Mouse (Mus musculus): ENCODE data around the gene Car6. TPM values are rescaled to one million over a fixed set of nuclear protein-coding genes. Genes with fewer than 3 reads are reported as not detected.

Gene Car6
- polyA plus RNA-seq, 1 experiment from 2014 or later, result not detected

- no peaks in the 10 kb centered on the region for H3K36me3 ChIP-seq (ENCODE audit: control insufficient read depth, insufficient read depth)
- H3K9ac ChIP-seq (ENCODE audit: low read depth, low read length), result no peak overlapping the region
- 59% methylated on average over 10 of the region's 10 CpGs for WGBS
- no peaks in the 10 kb centered on the region for H3K27me3 ChIP-seq (replicated peaks; ENCODE audit: control insufficient read depth, insufficient read depth, low read length)
- ATAC-seq, result no peak
- no peaks in the 10 kb centered on the region for H3K9me3 ChIP-seq (ENCODE audit: control insufficient read depth)
- H3K4me1 ChIP-seq (replicated peaks; ENCODE audit: control insufficient read depth, insufficient read depth, low read length), result no peaks in the 10 kb centered on the region
- H3K4me2 ChIP-seq (replicated peaks; ENCODE audit: low read depth), result no peak overlapping the region
- no peak overlapping the region for H3K27ac ChIP-seq (ENCODE audit: low read depth, low read length)
- TF ChIP-seq CTCF (IDR thresholded peaks at IDR 0.05; ENCODE audit: low read depth), result no peak
- no peak overlapping the region for H3K4me3 ChIP-seq (ENCODE audit: low read depth, low read length)
These were observed 32.7 kb downstream of the Car6 start for GRCm38 (mm10) chr4:150168406-150168805.

DNA sequence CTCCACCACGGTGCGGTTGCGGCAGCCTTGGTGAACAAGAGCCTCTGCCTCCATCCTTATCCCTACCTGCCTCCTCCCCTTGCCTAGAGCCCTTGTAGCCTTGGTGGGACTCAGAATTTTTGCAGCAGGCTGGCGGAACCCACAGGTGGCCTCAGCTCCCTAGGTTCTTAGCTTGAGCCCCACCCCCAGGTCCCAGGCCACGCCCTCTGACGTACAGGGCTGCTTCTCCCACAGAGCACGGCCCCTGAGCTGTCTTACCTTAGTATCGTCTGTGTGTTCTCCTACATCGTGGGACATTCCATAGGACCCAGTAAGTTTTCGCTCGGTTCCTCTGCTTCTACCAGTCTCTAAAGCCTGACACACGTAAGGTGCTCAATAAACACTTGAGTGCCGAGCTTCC, 36.3 kb downstream of the Car6 start:
- no peak overlapping the region for H3K4me3 ChIP-seq (ENCODE audit: low read depth, low read length)
- WGBS, result 33% methylated on average over 13 of the region's 13 CpGs

DNA sequence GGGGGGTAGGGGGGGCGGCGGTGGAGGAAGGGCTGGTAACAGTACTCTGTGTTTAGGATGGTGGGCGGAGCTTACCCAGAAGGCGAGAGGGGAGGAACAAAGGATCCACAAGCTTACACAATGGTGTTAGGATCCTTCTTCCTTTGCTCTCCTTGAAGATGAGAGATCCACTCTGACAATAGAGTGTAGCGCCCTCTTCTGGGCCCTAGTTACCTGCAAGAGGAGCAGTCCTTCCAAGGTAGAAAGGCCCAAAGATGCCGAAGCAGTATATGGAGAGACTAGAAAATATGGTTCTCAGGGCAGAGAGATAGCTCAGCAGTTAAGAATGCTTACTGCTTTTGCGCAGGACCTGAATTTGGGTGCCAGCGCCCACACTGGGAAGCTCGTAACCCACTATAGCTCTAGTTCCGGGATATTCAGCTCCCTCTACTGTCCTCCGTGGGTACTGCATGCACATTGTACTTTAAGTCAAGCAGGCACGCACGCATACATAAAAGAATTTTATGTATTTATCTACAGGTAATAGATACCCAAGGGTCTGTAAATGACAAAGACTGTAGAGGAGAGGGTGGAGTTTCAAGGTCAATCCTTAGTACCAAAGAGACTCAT, 38.5 kb downstream of the Car6 start:
- TF ChIP-seq CTCF (IDR thresholded peaks at IDR 0.05; ENCODE audit: low read depth), result peak; percentile 37
- Histone ChIP-seq H3K4me1 (replicated peaks; ENCODE audit: control insufficient read depth, insufficient read depth, low read length) (0 out of 2 replicates have a peak, but pooled peaks cover 3% of the 10 kb centered on the region), H3K4me3 (ENCODE audit: low read depth, low read length) (no peak overlapping the region)

More for the DNA sequence above, 36.3 kb downstream of the Car6 start:
- Histone ChIP-seq H3K9me3 (ENCODE audit: control insufficient read depth) (no peaks in the 10 kb centered on the region), H3K9ac (ENCODE audit: low read depth, low read length) (0 out of 2 replicates have a peak overlapping the region, but pooled peaks have one; percentile 11), H3K27ac (ENCODE audit: low read depth, low read length) (no peak overlapping the region), H3K4me2 (replicated peaks; ENCODE audit: low read depth) (peak overlapping the region; percentile 41), H3K36me3 (ENCODE audit: control insufficient read depth, insufficient read depth) (no peaks in the 10 kb centered on the region), H3K27me3 (replicated peaks; ENCODE audit: control insufficient read depth, insufficient read depth, low read length) (no peaks in the 10 kb centered on the region), H3K4me1 (replicated peaks; ENCODE audit: control insufficient read depth, insufficient read depth, low read length) (no peaks in the 10 kb centered on the region)
- peak; percentile 50; the same call in 1 of the 2 replicates for ATAC-seq
- no peak for TF ChIP-seq CTCF (IDR thresholded peaks at IDR 0.05; ENCODE audit: low read depth)

GRCm38 (mm10) chr4:150159458-150159857, 41.7 kb downstream of the Car6 start:
- H3K4me1 ChIP-seq (replicated peaks; ENCODE audit: control insufficient read depth, insufficient read depth, low read length), result 0 out of 2 replicates have a peak, but pooled peaks cover 4% of the 10 kb centered on the region
- no peak for ATAC-seq
- no peaks in the 10 kb centered on the region for H3K9me3 ChIP-seq (ENCODE audit: control insufficient read depth)
- no peak overlapping the region for H3K27ac ChIP-seq (ENCODE audit: low read depth, low read length)
- H3K4me2 ChIP-seq (replicated peaks; ENCODE audit: low read depth), result no peak overlapping the region
- 71% methylated on average over 2 of the region's 2 CpGs for WGBS
- H3K27me3 ChIP-seq (replicated peaks; ENCODE audit: control insufficient read depth, insufficient read depth, low read length), result no peaks in the 10 kb centered on the region
- no peak overlapping the region for H3K4me3 ChIP-seq (ENCODE audit: low read depth, low read length)
- H3K36me3 ChIP-seq (ENCODE audit: control insufficient read depth, insufficient read depth), result no peaks in the 10 kb centered on the region
- TF ChIP-seq CTCF (IDR thresholded peaks at IDR 0.05; ENCODE audit: low read depth), result peak; percentile 52
- no peak overlapping the region; the same call in 1 of the 2 replicates for H3K9ac ChIP-seq (ENCODE audit: low read depth, low read length)

More for the DNA sequence above, 38.5 kb downstream of the Car6 start:
- Histone ChIP-seq H3K4me2 (replicated peaks; ENCODE audit: low read depth) (no peak overlapping the region), H3K27me3 (replicated peaks; ENCODE audit: control insufficient read depth, insufficient read depth, low read length) (no peaks in the 10 kb centered on the region), H3K9ac (ENCODE audit: low read depth, low read length) (no peak overlapping the region), H3K36me3 (ENCODE audit: control insufficient read depth, insufficient read depth) (no peaks in the 10 kb centered on the region), H3K9me3 (ENCODE audit: control insufficient read depth) (no peaks in the 10 kb centered on the region), H3K27ac (ENCODE audit: low read depth, low read length) (no peak overlapping the region)
- ATAC-seq, result no peak
- WGBS, result 75% methylated on average over 13 of the region's 13 CpGs

GRCm38 (mm10) chr4:150157348-150157882, 43.7 kb downstream of the Car6 start:
- no peaks in the 10 kb centered on the region for H3K9me3 ChIP-seq (ENCODE audit: control insufficient read depth)
- WGBS, result 58% methylated on average over 14 of the region's 14 CpGs
- no peak overlapping the region for H3K4me2 ChIP-seq (replicated peaks; ENCODE audit: low read depth)
- no peak overlapping the region for H3K9ac ChIP-seq (ENCODE audit: low read depth, low read length)
- ATAC-seq, result peak; percentile 71
- H3K4me3 ChIP-seq (ENCODE audit: low read depth, low read length), result no peak overlapping the region
- H3K27ac ChIP-seq (ENCODE audit: low read depth, low read length), result no peak overlapping the region
- 0 out of 2 replicates have a peak, but pooled peaks cover 4% of the 10 kb centered on the region for H3K4me1 ChIP-seq (replicated peaks; ENCODE audit: control insufficient read depth, insufficient read depth, low read length)
- H3K36me3 ChIP-seq (ENCODE audit: control insufficient read depth, insufficient read depth), result no peaks in the 10 kb centered on the region
- peak; percentile 56 for TF ChIP-seq CTCF (IDR thresholded peaks at IDR 0.05; ENCODE audit: low read depth)
- H3K27me3 ChIP-seq (replicated peaks; ENCODE audit: control insufficient read depth, insufficient read depth, low read length), result no peaks in the 10 kb centered on the region

DNA sequence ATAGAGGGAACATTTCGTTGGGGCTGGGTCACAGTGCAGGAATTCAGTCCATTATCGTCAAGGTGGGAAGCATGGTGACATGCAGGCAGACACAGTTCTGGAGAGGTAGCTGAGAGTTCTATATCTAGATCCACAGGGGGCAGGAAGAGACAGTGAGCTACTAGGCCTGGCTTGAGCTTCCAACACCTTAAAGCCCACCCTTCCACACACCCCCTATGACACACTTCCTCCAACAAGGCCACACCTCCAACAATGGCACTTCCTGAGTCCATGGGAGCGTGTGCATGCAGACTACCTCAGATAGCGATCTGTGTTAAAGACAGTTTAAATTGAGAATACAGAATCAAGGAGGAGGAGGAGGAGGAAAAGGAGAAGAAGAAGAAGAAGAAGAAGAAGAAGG, 45.4 kb downstream of the Car6 start:
- Histone ChIP-seq H3K9ac (ENCODE audit: low read depth, low read length) (no peak overlapping the region), H3K27me3 (replicated peaks; ENCODE audit: control insufficient read depth, insufficient read depth, low read length) (no peaks in the 10 kb centered on the region), H3K4me3 (ENCODE audit: low read depth, low read length) (no peak overlapping the region), H3K27ac (ENCODE audit: low read depth, low read length) (no peak overlapping the region), H3K4me1 (replicated peaks; ENCODE audit: control insufficient read depth, insufficient read depth, low read length) (0 out of 2 replicates have a peak, but pooled peaks cover 4% of the 10 kb centered on the region), H3K36me3 (ENCODE audit: control insufficient read depth, insufficient read depth) (no peaks in the 10 kb centered on the region), H3K9me3 (ENCODE audit: control insufficient read depth) (no peaks in the 10 kb centered on the region), H3K4me2 (replicated peaks; ENCODE audit: low read depth) (no peak overlapping the region)
- no peak for TF ChIP-seq CTCF (IDR thresholded peaks at IDR 0.05; ENCODE audit: low read depth)
- no peak for ATAC-seq
- 78% methylated on average over 4 of the region's 4 CpGs for WGBS
